Mouse (Mus musculus) T-helper 2 cell (primary cell): ENCODE data around the gene Gm21994.
"Not testable (repeated sequence)": the region's sequence is repeated elsewhere in the genome, so short reads cannot be mapped to it uniquely, and the experiment has no call there.

ENCODE experiments used
- in situ Hi-C: fragments of 300-600 bp; cut with MboI, MseI; formaldehyde crosslinking; loops from one replicate; pipeline ENCODE4 v1.15.1; 2025; ENCODE audit warnings: high pct_unique_total_duplicates

Gene Gm21994

DNA sequence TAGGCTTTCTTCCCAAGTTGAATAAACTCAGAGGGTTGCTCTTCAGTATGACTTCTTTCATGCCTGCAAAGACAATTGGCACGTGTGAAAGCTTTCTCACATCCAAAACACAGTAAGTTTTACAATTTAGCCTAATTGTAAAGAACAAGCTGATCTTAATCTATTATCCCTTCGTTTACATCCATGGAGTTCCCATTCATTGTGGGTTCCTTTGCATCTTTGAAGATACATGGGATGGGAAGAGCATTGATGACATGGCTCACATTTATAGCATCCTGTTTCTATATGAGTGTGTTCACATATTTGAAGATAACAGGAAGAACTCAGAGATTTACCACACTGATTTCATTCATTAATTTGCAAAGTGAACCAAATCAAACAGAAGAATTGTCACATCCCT, at the start of gene Gm21994:
Gene Gm21994, minus strand, starts transcription at position 101 of the 400 bp plus-strand sequence.
- in situ Hi-C loops, result not testable (repeated sequence)

DNA sequence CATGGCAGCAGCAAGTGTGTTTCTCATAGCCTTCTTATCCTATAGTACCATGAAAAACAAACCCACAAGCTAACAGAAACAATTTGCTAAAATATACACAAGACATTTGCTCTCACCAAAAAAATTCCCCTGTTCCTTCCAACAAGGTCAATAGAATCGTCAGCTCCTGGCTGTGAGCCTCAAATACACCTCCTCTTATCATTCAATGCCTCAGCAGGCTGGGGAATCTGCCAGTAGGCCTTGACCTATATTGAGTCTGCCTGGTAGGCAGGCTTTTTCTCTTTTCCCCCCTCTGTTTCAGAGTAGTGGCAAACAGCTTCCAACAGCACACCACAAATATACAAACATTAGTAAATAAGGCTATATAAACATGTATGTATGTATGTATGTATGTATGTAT, 43.7 kb upstream of the Gm21994 start:
- in situ Hi-C loops, result loop anchor here (10.0 kb wide), 1 partner anchor 174 kb away; no protein-coding TSS in a partner anchor

DNA sequence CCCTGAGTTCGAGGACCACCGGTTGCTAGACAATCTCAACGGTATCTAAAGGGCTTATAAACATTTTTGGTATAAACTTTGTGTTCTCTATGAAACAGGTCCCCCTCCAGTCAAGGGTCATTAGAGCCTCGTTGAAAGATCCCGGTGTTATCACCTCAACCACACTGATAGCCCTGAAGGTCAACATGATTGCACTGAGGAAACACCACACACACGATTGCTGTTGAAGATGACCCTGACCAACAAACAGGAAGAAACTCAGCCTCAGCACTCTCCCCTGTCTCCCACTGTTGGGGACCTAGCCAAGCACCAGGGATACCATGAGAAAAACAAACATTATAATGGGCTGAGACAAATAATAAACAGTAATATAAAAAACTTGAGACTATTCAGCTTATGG, 38.3 kb upstream of the Gm21994 start:
- in situ Hi-C loops, result loop anchor here (10.0 kb wide), 1 partner anchor 169 kb away; no protein-coding TSS in a partner anchor

DNA sequence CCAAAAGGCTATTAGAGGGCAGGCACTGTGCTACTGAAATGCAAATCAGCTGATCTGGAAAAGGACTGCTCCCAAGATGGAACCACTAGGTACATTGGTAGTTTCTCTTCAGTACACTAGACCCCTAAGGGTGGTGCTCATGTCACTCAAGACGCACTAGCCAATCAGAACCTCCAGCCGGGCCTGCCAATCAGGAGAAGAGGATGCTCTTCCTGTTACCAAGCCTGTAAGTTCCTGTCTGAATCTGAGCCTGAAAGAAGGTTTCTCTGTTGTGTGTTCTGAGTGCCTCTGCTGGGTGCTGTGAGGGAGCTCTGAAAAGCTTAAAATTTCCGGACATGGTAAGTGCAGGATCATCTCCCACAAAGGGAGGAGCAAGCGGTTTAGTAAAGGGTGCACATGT, 1.9 kb upstream of the Gm21994 start, which contains the start of gene Gm14124:
Gene Gm14124, plus strand, starts transcription at position 227 of the 400 bp plus-strand sequence.
- in situ Hi-C loops, result not testable (repeated sequence)

DNA sequence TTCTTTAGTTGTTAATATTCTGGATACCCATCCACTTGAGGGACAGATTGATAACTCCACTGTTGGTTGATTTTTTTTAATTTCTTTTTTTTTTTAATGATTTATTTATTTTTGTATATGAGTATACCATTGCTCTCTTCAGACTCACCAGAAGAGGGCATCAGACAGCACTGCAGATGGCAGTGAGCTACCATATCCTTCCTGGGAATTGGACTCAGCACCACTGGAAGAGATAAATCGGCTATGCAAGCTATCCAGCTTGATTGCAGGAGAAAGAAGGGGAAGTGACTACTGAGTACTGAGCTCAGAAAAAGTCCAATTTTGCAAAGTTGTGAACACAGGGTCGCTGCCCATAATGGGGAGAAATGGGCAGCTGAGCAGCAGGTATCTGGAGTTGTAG, 1.5 kb upstream of the Gm21994 start:
- in situ Hi-C loops, result not testable (repeated sequence)

DNA sequence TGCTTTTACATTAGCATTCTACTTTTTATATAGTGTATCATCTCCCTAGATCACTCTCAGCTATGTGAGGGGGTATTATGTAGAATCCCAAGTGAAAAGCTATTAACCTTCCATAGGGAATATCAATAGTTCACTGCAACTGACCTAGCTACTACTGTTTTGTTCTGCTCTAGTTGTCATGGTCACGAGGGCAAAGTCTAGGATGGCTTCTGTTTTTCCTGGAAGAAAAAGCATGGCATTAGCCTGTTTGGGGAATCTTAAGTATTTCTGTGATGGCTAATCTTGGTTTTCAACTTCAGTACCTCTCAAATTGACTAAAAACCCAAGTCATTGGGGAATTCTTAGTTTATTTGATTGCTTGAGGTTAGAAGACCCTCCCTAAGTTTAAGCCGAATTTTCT, 12.2 kb downstream of the Gm21994 start:
- in situ Hi-C loops, result no loop called here

DNA sequence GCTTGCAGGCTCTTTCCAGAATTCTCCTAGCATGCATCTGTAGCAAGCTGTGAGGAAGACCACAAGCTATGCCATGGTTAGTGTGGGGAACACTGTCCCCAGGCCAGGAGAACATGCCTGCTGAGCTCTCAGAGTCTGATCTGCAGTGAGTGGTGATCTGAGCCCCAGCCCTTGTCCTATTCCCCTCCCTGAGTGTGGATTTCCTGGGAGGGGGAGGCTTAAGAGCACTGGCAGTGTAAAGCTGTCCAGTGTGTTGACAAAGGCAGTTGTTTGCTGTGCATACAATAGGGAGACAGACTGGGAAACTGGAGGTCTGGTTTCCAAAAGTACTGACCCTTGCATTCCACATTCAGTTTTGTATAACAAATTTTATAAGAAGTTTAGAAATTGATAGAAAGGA, 32.1 kb downstream of the Gm21994 start:
- in situ Hi-C loops, result not testable (repeated sequence)

DNA sequence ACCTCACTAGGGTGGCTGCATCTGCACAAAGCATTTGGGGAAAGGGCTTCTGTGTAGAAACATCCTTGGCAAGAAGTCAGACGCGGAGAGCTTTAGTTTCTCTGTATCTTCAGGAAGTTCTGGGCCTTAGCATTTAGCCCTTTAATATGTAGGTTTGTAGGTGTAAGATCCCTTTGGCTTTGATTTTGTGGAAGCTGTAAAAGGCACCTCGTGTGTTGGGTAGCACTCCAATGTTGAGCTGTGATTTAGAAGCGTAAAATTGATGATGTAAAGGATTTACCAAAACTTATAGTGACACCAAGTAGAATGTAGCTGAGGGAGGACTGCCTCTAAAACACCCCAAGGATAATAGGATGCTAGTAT, 37.0 kb downstream of the Gm21994 start:
- in situ Hi-C loops, result not testable (repeated sequence)

DNA sequence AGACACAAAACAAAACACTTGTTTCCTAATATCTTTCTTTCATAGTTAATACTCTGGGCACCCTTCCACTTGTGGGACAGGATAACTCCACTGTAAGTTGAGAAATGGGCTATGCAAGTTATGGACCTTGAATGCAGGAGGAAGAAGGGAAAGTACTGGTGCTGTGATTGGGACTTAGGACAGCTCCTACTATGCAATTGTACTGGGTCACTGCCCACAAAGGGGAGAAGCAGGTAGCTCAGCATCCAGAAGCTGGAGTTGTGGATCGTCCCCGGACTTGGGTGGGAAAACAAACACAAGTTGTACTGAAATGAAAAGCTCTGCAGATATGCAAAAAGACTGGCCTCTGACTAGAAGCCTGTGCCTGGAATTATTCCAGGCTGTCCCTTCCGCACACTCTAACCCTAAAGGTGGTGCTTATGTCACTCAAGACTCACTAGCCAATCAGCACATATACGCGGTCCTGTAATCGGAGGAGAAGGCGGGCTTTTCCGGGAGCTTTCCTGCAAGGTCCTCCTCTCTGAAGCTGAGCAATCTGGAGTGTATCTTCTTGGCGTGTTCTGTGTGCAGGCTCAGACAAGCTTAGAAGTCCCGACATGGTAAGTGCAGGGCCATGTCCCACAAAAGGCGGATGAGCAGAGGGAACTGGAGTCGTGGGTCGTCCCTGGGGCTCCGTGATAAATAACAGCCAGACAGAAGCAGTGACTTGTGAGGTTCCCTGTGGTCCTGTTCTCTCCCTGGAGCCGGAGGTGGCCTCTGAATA, 37.6 kb downstream of the Gm21994 start, which contains the start of gene Zfp937:
Gene Zfp937, plus strand, starts transcription at position 474 of the 763 bp plus-strand sequence.
- in situ Hi-C loops, result not testable (repeated sequence)
